Mouse (Mus musculus): ENCODE measurements around the gene Ripor3. TPM values are rescaled to one million over a fixed set of nuclear protein-coding genes. Genes with fewer than 3 reads are reported as not detected.
A peak's percentile ranks its signal among the peaks of the same experiment; 100 is the strongest.

Ripor3 gene
- total RNA-seq, 1 experiment from 2014 or later: not detected

DNA sequence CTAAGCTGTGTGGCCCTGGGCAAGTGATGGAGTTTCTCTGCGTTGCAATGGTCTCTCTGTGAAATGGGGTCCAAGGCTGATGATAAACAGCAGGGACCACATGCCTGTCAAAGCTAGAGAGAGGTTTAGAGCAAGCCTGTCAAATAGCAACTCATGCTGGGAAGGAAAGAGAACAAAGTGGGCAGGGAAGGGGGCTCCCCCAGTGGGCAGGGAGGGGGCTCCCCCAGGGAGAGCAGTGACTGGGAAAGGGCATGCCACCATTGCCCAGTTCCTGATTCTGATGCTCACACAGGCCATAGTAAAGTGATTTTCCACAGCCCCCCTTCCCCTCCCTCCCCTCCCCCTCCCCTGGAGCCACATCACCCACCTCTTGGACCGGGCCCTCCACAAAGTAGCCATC lies 7.5 kb downstream of the Ripor3 start:
- no peak for ATAC-seq (replicated peaks in 1 of 2; ENCODE audit: insufficient read depth in 1 of 2, low FRiP score in 2 of 2, low TSS enrichment in 1 of 2, low read depth in 1 of 2, poor library complexity in 2 of 2, severe bottlenecking in 2 of 2)

DNA sequence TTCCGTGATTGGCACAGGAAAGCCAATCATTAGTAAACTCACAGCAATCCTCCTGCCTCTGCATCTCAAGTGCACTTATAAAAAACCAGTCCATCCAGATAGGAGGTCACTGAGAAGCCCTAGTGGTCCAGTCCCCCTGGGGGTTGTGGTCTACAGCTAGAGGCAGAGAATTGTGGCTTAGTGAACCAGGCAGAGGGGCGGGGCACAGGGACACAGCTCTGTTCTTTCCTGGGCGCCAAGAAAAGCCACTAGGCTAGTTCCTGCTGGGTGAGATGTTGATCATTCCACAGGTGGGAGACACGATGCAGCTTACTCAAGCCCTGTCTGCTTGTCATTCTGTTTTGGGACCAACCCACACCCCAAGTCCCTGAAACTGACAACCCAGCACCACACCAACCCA lies 8.2 kb downstream of the Ripor3 start:
- no peak for ATAC-seq (replicated peaks in 1 of 2; ENCODE audit: insufficient read depth in 1 of 2, low FRiP score in 2 of 2, low TSS enrichment in 1 of 2, low read depth in 1 of 2, poor library complexity in 2 of 2, severe bottlenecking in 2 of 2)

DNA sequence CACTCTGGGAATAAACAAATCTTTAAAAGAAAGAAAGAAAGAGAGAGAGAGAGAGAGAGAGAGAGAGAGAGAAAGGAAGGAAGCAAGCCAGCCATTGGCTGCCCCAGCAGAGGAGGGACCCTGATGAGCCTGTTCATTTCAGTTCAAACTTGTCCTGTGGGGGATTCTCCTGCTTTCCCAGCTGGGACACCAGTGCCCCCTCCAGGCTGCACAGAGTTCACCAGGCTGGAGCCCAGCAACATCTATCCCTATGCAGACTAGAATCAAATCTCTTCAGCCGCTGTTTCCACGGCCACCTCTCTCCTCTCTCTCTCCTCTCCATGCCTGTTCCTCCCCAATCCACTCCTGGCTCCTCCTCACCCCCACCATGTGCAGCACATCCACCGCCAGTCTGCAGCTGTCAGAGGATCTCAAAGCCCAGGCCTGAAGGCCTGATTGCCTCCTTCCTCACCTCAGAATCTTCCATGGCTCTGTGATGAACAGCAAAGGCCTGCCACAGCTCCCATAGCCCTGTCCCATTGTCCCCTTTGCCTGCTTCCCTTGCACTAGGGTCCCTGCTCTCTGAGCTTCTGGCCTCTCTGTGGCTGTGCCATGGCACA lies 11.2 kb downstream of the Ripor3 start:
- ATAC-seq (replicated peaks in 1 of 2; ENCODE audit: insufficient read depth in 1 of 2, low FRiP score in 2 of 2, low TSS enrichment in 1 of 2, low read depth in 1 of 2, poor library complexity in 2 of 2, severe bottlenecking in 2 of 2): no peak

DNA sequence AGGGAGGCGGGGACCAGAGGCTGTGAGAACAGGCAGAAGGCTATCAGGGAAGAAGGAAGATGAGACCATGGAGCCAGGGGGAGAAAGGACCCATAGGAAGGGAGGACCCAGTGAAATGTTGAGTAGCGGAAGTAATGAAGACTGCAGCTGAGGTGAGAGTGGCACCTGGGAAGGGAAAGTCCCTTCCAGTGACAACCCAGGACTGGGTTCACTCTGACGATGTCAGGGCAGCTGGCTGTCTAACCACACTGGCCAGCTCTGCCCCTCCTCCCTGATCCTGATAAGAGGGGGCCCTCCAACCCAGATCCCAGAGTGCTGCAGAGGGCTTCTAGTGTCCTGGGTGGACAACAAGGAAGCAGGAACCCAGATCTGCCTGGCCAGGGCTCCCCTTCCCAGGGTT lies 12.9 kb downstream of the Ripor3 start:
- no peak for ATAC-seq (replicated peaks in 1 of 2; ENCODE audit: insufficient read depth in 1 of 2, low FRiP score in 2 of 2, low TSS enrichment in 1 of 2, low read depth in 1 of 2, poor library complexity in 2 of 2, severe bottlenecking in 2 of 2)

DNA sequence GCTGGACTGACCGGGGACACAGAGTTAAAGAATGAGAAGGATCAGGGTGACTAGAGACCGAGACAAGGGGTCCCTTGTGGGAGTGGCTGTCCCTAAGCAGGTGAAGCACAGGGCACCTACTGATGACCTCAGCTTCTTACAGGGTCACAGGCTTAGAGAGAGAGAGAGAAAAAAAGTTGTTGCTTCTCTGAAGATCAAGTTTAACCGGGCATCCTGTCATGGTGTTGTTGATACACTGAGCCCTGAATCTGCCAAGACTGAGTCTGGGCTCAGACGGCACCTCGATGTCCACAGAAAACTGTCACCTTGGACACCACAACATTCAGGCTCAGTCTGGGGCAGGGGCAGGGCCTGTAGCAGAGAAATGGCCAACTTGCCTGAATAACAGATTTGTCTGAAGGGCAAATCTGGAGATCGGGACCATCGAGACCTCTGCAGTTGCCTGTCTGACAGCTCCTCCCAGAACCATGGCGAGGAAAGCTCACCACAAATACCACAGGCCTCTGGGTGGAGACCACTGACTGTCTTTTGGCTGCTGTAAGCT lies 13.7 kb downstream of the Ripor3 start:
- ATAC-seq (replicated peaks in 1 of 2; ENCODE audit: insufficient read depth in 1 of 2, low FRiP score in 2 of 2, low TSS enrichment in 1 of 2, low read depth in 1 of 2, poor library complexity in 2 of 2, severe bottlenecking in 2 of 2): no peak

DNA sequence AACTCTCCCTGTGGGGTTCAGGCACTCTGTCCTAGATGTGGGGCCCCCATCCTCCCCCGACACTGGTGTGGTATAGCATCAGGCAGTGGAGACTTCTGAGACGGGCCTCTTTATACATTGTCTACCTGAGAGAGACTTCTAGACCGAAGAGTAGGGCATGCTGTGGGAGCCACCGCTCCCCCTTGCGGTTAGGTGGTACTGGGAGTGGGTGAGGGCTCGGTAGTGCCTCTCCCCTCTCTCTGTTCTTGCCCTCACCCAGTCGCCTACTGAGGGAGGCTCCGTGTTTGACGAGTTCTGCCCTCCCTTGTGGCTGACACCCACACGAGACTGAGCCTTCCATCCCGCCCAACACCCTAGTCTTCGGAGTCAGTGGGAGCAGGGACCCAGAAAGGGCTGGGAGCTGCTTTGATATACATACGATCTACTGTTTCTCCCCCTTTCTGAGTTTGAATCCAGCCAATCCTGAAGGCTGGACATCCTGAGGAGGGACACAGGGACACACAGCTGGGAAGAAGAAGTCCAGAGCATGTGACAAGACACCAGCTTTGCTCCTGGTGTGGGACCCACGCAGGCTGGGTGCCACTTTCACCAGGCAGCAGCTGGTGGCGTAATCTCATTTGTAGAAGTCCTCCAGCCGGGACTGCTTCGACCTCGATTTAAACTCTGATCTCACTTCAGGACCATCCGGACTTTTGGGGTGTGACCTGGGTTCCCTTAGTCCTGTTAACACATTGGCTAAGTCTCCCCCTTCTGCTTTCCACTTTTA lies 14.4 kb downstream of the Ripor3 start:
- ATAC-seq (replicated peaks in 1 of 2; ENCODE audit: insufficient read depth in 1 of 2, low FRiP score in 2 of 2, low TSS enrichment in 1 of 2, low read depth in 1 of 2, poor library complexity in 2 of 2, severe bottlenecking in 2 of 2): no peak

DNA sequence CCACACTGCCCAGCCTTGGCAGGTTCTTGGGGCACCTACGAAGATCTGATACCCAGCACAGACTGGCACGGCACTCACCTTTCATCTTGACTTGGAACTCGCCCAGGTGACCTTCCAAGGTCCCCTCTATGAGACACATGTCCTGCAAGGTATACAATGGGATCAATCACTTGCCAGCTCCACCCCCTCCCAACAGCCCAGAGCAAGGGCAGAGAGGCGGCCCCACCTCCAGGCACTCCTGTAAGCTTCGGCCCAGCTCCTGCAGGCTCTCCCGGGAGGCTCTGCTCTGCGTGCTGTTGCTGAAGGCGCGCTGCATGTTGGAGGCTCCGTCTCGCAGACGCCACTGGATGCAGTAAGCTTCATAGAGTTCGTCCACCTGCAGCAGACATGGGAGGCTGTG lies 17.2 kb downstream of the Ripor3 start:
- no peak for ATAC-seq (replicated peaks in 1 of 2; ENCODE audit: insufficient read depth in 1 of 2, low FRiP score in 2 of 2, low TSS enrichment in 1 of 2, low read depth in 1 of 2, poor library complexity in 2 of 2, severe bottlenecking in 2 of 2)

DNA sequence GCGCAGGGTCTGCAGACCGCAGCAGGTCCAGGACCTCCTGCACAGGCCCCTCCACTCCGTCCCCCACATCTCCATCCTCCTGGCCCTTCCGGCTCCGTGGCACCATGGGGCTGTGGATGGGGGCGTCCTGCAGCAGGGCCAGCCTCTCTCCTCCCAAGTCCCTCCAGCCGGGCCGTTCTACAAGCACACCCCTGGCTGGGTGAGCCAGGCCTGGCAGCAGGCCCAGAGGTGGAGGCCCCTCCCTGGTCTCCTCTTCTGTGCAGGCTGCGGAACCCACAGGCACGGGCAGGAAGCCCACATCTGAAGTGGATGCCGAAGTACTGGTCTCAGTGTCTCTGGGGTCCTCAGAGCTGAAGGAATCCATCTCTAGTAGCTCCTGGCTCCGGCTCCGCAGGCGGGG lies 21.1 kb downstream of the Ripor3 start:
- peak; percentile 74 to 81 for ATAC-seq (replicated peaks in 1 of 2; ENCODE audit: insufficient read depth in 1 of 2, low FRiP score in 2 of 2, low TSS enrichment in 1 of 2, low read depth in 1 of 2, poor library complexity in 2 of 2, severe bottlenecking in 2 of 2)

DNA sequence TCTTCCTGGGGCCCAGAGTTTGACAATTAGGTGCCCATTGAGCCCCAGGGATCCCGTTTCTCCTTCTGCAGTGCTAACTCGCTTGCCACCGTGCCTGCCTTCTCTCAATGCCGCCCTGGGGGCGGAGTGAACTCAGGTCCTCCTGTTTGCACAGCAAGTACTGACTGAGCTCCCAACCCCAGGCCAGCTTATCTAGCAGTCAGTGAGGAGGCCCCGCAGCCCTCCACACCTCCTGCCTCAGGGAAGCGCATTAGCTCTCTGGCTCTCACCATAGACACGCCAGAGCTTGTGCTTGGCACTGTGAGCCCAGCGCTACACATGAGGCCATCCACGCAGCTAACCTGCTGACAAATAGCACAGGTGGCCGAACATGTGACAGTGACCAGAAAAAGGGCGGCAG lies 22.8 kb downstream of the Ripor3 start:
- no peak for ATAC-seq (replicated peaks in 1 of 2; ENCODE audit: insufficient read depth in 1 of 2, low FRiP score in 2 of 2, low TSS enrichment in 1 of 2, low read depth in 1 of 2, poor library complexity in 2 of 2, severe bottlenecking in 2 of 2)

DNA sequence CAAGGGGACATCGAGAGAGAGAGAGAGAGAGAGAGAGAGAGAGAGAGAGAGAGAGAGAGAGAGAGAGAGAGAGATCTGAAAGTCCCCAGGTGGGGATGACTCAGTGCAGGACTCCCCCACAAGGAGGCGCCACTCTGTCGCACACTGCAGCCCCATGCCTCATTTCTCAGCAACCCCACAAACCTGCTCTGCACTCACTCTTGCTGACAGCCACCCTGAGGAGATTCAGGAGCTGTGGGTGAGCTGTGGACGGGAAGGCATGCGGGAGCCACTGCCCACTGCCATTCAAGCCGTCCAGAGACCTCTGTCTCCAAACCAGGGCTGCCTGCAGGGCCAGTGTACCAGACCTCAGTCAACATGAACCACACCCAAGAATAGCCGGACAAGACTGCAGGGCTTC lies 23.7 kb downstream of the Ripor3 start:
- ATAC-seq (replicated peaks in 1 of 2; ENCODE audit: insufficient read depth in 1 of 2, low FRiP score in 2 of 2, low TSS enrichment in 1 of 2, low read depth in 1 of 2, poor library complexity in 2 of 2, severe bottlenecking in 2 of 2): 0 out of 4 replicates have a peak, but pooled peaks of 1 of the 2 experiments have one; percentile 23

DNA sequence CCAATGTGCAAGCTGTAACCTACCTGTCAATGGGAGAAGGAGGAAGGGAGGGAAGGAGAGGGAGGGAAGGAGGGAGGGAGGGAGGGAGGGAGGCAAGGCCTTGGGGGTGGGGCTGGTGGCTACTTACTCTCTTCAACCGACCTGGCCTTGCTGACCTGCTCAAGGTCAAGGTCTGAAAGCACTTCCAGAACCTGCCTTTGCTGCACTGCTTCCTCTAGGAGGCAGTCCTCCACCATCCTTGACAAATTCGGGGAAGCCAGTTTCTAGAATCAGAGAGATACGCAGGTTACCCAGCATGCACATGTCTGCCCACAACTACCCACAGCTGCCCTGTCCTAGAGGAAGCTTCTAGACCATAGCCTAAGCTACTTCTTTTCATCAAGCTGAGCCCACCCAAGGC lies 25.5 kb downstream of the Ripor3 start:
- ATAC-seq (replicated peaks in 1 of 2; ENCODE audit: insufficient read depth in 1 of 2, low FRiP score in 2 of 2, low TSS enrichment in 1 of 2, low read depth in 1 of 2, poor library complexity in 2 of 2, severe bottlenecking in 2 of 2): no peak

DNA sequence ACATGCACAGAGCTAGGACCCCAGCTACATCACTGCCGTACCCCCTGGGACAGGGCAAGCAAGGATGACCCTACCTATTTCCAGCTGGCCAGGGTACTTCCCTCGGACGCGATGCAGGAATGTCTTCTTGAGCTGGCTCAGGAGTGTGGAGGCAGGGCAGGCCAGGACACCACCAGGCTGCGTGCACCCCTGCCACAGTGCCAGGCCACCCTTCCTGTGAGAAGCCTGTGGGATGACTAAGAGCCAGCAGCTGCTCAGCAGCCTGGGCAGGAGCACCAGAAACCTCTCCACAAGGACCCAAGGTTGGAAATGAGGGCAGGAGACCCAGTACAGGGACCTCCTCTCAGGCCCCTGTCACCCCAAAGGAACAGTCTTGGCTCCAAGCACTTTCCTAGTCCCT lies 26.0 kb downstream of the Ripor3 start:
- ATAC-seq (replicated peaks in 1 of 2; ENCODE audit: insufficient read depth in 1 of 2, low FRiP score in 2 of 2, low TSS enrichment in 1 of 2, low read depth in 1 of 2, poor library complexity in 2 of 2, severe bottlenecking in 2 of 2): no peak

DNA sequence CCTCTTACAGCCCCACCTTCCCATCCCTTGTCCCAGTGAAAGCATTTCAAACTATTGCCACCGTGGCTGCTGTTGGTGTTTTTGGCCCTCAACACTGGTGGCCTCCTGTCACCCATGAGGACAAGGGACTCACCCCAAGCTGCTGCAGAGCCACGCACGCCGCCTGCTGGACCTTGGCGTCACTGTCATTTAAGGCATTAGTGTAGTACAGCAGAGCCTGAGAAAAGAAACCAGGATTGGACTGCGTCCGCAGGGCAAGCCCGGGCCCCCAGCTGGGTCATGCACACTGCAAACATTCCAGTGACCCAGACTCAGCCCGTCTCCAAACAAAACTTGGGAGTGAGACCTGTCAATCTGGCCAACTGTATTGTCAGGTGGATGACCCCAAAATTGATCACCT lies 27.8 kb downstream of the Ripor3 start:
- ATAC-seq (replicated peaks in 1 of 2; ENCODE audit: insufficient read depth in 1 of 2, low FRiP score in 2 of 2, low TSS enrichment in 1 of 2, low read depth in 1 of 2, poor library complexity in 2 of 2, severe bottlenecking in 2 of 2): no peak

DNA sequence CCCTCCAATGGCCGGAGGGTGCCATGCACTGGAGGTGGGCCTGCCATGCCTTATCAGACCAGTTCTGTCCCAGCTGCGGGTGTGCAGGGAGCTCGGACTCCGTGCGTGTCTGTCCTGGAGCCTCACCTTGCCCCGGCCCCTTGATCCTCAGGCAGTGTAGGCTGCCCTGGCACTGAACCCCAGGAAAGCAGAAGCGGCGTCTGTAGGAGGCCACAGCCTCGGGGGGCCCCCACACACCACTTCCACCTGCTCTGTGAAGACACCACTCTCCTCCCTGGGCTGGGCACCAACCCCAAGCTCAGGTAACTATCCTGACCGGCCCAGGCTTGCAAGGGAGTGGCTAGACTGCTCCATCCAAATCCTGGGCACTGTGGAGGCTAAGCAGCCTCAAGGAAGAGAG lies 30.0 kb downstream of the Ripor3 start:
- ATAC-seq (replicated peaks in 1 of 2; ENCODE audit: insufficient read depth in 1 of 2, low FRiP score in 2 of 2, low TSS enrichment in 1 of 2, low read depth in 1 of 2, poor library complexity in 2 of 2, severe bottlenecking in 2 of 2): peak; percentile 13 to 42; a peak in 1 of 4 replicates

DNA sequence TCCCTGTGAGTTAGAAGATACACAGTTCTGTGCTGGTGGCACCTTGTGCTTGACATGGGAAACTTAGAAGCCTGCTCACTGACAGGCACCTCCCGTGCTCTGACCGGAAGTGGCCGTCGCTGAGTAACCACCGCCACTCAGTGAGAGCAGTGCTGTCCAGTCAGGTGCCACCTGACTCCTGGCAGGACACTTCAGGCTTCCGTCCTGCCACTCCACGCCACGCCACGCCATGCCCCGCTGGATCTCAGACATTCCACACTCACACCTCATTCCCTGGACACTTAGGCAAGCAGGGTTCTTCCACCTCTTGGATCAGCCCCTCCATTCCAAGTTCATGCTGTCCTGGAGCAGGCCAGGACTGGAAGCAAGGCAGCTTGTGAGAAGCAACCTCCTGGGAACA lies 32.1 kb downstream of the Ripor3 start:
- ATAC-seq (replicated peaks in 1 of 2; ENCODE audit: insufficient read depth in 1 of 2, low FRiP score in 2 of 2, low TSS enrichment in 1 of 2, low read depth in 1 of 2, poor library complexity in 2 of 2, severe bottlenecking in 2 of 2): no peak

DNA sequence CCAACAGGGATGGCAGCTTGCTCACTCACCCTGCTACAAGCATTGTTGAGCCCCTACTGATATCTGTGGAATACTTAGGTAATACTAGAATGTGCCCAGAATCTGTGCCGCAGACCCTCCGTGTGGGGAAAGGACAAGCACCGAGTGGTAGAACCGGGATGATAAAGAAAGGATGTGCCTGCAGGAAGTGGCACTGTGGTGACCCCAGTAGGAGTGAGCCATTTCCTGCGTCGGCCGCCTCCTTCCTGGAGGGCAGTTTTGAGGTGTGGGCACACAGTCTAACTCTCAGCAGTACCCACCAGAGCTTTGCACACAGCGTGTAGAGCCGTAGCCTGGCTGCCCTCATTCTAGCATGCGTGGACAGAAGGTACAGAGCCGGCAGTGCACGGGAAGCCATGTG lies 34.7 kb downstream of the Ripor3 start:
- peak in 1 of 2 experiments; percentile 39; a peak in 3 of 4 replicates for ATAC-seq (replicated peaks in 1 of 2; ENCODE audit: insufficient read depth in 1 of 2, low FRiP score in 2 of 2, low TSS enrichment in 1 of 2, low read depth in 1 of 2, poor library complexity in 2 of 2, severe bottlenecking in 2 of 2)

DNA sequence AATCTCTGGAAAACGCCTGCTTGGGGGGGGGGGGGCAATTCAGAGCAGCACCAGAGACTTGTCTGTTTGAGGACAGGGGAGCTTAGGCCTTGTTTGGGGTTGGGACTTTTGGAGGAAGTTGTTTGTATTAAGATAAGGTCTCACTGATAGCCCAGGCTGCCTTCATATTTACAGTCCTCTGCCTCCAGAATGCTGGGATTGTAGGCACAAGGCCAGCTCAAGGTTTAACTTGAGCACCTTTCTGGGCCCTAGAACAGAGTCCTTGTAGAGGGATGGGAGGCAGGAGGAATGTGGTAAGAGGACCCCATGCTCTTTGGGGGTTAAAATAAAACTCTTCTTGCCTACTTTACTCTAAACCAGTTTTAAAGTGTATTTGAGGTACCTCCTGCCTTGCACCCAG lies 37.6 kb downstream of the Ripor3 start:
- no peak for ATAC-seq (replicated peaks in 1 of 2; ENCODE audit: insufficient read depth in 1 of 2, low FRiP score in 2 of 2, low TSS enrichment in 1 of 2, low read depth in 1 of 2, poor library complexity in 2 of 2, severe bottlenecking in 2 of 2)

DNA sequence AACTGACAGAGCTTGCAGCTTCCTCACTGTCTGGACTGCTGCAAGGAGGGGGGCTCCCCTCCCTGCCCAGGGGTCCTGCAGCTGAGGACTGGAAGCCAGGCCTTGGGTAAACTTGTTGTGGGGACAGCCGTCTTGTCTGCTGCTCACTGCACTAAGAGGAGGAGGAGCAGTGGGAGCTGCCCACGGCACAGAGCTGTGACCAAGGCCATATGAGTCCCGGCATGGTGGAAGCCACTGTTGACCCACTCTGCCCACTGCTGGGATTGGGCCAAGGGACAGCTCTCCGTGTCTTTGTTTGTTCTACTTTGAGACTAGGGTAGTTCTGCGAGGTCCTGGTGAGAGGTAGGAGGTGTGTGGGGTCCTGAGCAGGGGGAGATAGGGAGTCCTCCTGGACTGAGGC lies 38.3 kb downstream of the Ripor3 start:
- ATAC-seq (replicated peaks in 1 of 2; ENCODE audit: insufficient read depth in 1 of 2, low FRiP score in 2 of 2, low TSS enrichment in 1 of 2, low read depth in 1 of 2, poor library complexity in 2 of 2, severe bottlenecking in 2 of 2): no peak
